ENCODE assay signal across 10 mouse cellular contexts in the genomic region with DNA sequence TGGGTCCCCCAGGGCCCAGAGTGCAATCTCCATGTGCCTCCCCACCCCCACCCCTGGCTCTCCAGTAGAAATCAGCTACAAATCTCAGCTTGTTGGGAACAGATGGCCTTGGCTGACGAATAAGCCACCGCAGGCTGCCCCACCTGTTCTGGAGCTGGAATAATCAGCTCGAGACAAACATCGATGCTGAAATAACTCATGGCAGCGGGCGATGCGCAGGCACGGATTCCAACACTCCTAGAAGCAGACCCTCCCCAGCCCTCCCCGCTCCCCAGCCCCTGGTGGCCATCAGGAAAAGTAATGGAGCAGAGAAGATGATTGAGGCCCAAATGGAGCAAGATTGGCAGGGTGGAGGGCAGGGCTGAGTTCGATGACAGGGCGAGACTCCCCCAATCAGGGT. TPM values are rescaled to one million over a fixed set of nuclear protein-coding genes. Genes with fewer than 3 reads are reported as not detected.
DNase-seq lines count a peak whose midpoint lies in the region; ATAC-seq and TF ChIP-seq lines count a peak whose summit lies in the region.
"Had no signal": no experiment of that assay in that cellular context is flagged by ENCODE, and none has a peak within 500 bp of the region (broad histone marks: within the 10 kb centered on the region; RNA-seq: fewer than 3 reads in every experiment).

No protein-coding gene starts in this region.

- no peak overlapping the region for H3K4me3 ChIP-seq in kidney, postnatal 0 days (replicated peaks; ENCODE audit: low read depth, low read length)
- no peak overlapping the region for H3K4me3 ChIP-seq in kidney, embryonic 14.5 days (ENCODE audit: low read length)
- no peak overlapping the region for H3K4me3 ChIP-seq in cortical plate, adult 2 months (ENCODE audit: insufficient read depth, low read length)
- H3K4me3 ChIP-seq in intestine, embryonic 16.5 days (ENCODE audit: low read length) = no peak overlapping the region
- H3K4me3 ChIP-seq in neural tube, embryonic 12.5 days = no peak overlapping the region

- no peaks in the 10 kb centered on the region for H3K9me3 ChIP-seq in kidney, postnatal 0 days (replicated peaks; ENCODE audit: low read length)
- no peaks in the 10 kb centered on the region for H3K9me3 ChIP-seq in kidney, embryonic 14.5 days (ENCODE audit: control insufficient read depth, low read length)
- H3K9me3 ChIP-seq in intestine, embryonic 16.5 days (ENCODE audit: control insufficient read depth, low read length) = no peaks in the 10 kb centered on the region
- no peaks in the 10 kb centered on the region for H3K9me3 ChIP-seq in neural tube, embryonic 12.5 days

- H3K27ac ChIP-seq in kidney, postnatal 0 days = no peak overlapping the region
- H3K27ac ChIP-seq in kidney, embryonic 14.5 days (ENCODE audit: low read depth, low read length) = no peak overlapping the region
- H3K27ac ChIP-seq in cortical plate, adult 2 months (ENCODE audit: insufficient read depth, low read length) = peak overlapping the region; percentile 66; the same call in 1 of the 2 replicates
- H3K27ac ChIP-seq in intestine, embryonic 16.5 days (ENCODE audit: low read length) = no peak overlapping the region
- H3K27ac ChIP-seq in neural tube, embryonic 12.5 days = peak overlapping the region; percentile 28; the same call in 1 of the 2 replicates

- TF ChIP-seq POLR2A in cortical plate, adult 2 months (IDR thresholded peaks at IDR 0.05; ENCODE audit: extremely low read depth, insufficient read depth, low read length) = no peak

- H3K4me1 ChIP-seq in kidney, postnatal 0 days (replicated peaks; ENCODE audit: insufficient read depth, low read length) = peaks cover 14% of the 10 kb centered on the region; the same call in 1 of the 2 replicates
- peaks cover 7% of the 10 kb centered on the region for H3K4me1 ChIP-seq in kidney, embryonic 14.5 days (ENCODE audit: control insufficient read depth, insufficient read depth, low read length)
- peaks cover 26% of the 10 kb centered on the region for H3K4me1 ChIP-seq in cortical plate, adult 2 months (ENCODE audit: control insufficient read depth, insufficient read depth, low read length)
- peaks cover 18% of the 10 kb centered on the region for H3K4me1 ChIP-seq in intestine, embryonic 16.5 days (ENCODE audit: control insufficient read depth, insufficient read depth, low read length)
- H3K4me1 ChIP-seq in neural tube, embryonic 12.5 days = peaks cover 54% of the 10 kb centered on the region

- WGBS in kidney, postnatal 0 days = 2% methylated on average over 11 of the region's 11 CpGs
- WGBS in kidney, embryonic 14.5 days = 1% methylated on average over 11 of the region's 11 CpGs
- 7% methylated on average over 11 of the region's 11 CpGs for WGBS in intestine, embryonic 16.5 days
- 2% methylated on average over 11 of the region's 11 CpGs for WGBS in neural tube, embryonic 12.5 days

- H3K36me3 ChIP-seq in kidney, postnatal 0 days (ENCODE audit: insufficient read depth, low read length) = no peaks in the 10 kb centered on the region
- no peaks in the 10 kb centered on the region for H3K36me3 ChIP-seq in kidney, embryonic 14.5 days (ENCODE audit: control insufficient read depth, insufficient read depth, low read length)
- no peaks in the 10 kb centered on the region for H3K36me3 ChIP-seq in intestine, embryonic 16.5 days (ENCODE audit: control insufficient read depth, insufficient read depth, low read length)
- no peaks in the 10 kb centered on the region for H3K36me3 ChIP-seq in neural tube, embryonic 12.5 days

- 0 out of 2 replicates have a peak, but pooled peaks have one; percentile 9 for TF ChIP-seq CTCF in kidney, postnatal 0 days (IDR thresholded peaks at IDR 0.05; ENCODE audit: low read depth)
- TF ChIP-seq CTCF in cortical plate, adult 2 months (IDR thresholded peaks at IDR 0.05; ENCODE audit: extremely low read depth, insufficient read depth, low read length) = no peak

- no peak for DNase-seq in kidney, postnatal 0 days (ENCODE audit: low spot score)
- no peak for DNase-seq in kidney, adult 11 months
- DNase-seq in urinary bladder, postnatal 14 days (ENCODE audit: low spot score) = no peak

- no peak overlapping the region for H3K9ac ChIP-seq in kidney, postnatal 0 days (ENCODE audit: low read depth, low read length)
- no peak overlapping the region; the same call in 1 of the 2 replicates for H3K9ac ChIP-seq in kidney, embryonic 14.5 days (ENCODE audit: low read depth, low read length)
- 0 out of 2 replicates have a peak overlapping the region, but pooled peaks have one; percentile 22 for H3K9ac ChIP-seq in intestine, embryonic 16.5 days (ENCODE audit: low read depth, low read length)
- no peak overlapping the region for H3K9ac ChIP-seq in neural tube, embryonic 12.5 days

- H3K4me2 ChIP-seq in kidney, postnatal 0 days (ENCODE audit: low read length) = peak overlapping the region; percentile 30; the same call in 1 of the 2 replicates
- H3K4me2 ChIP-seq in kidney, embryonic 14.5 days (replicated peaks; ENCODE audit: low read depth, low read length) = no peak overlapping the region
- H3K4me2 ChIP-seq in intestine, embryonic 16.5 days (ENCODE audit: low read depth, low read length) = no peak overlapping the region
- H3K4me2 ChIP-seq in neural tube, embryonic 12.5 days (replicated peaks) = peak overlapping the region; percentile 30

- H3K27me3 ChIP-seq in kidney, postnatal 0 days (ENCODE audit: insufficient read depth, low read length) = no peaks in the 10 kb centered on the region
- H3K27me3 ChIP-seq in kidney, embryonic 14.5 days (ENCODE audit: control insufficient read depth, insufficient read depth, low read length) = peaks cover 8% of the 10 kb centered on the region; the same call in 1 of the 2 replicates
- no peaks in the 10 kb centered on the region for H3K27me3 ChIP-seq in intestine, embryonic 16.5 days (replicated peaks; ENCODE audit: control insufficient read depth, insufficient read depth, low read length)
- peaks cover 41% of the 10 kb centered on the region for H3K27me3 ChIP-seq in neural tube, embryonic 12.5 days (replicated peaks)
- H3K27me3 ChIP-seq: Patski had no signal

- no peak for ATAC-seq in kidney, postnatal 0 days (replicated peaks; ENCODE audit: low FRiP score, low read depth)
- ATAC-seq in kidney, embryonic 14.5 days (ENCODE audit: low FRiP score, low TSS enrichment) = no peak
- no peak for ATAC-seq in intestine, embryonic 16.5 days
- 0 out of 2 replicates have a peak, but pooled peaks have one; percentile 14 for ATAC-seq in neural tube, embryonic 12.5 days (ENCODE audit: low FRiP score, low read depth)
- no peak for ATAC-seq in activated CD4-positive, CD25-positive, alpha-beta regulatory T cell, adult 4 months
- ATAC-seq: Patski had no signal

RNA-seq across cellular contexts. Expression of a gene that starts 21.7 kb away (rescaled TPM):
- 20.9 and 24.3 TPM in 2 replicates for polyA plus RNA-seq in kidney, postnatal 0 days (2015; fragmentation: Nextera tagmentation; extraction: Ambion mirVana)
- 3.2 and 6.2 TPM in 2 replicates for polyA plus RNA-seq in kidney, embryonic 14.5 days (2014; fragmentation: Nextera tagmentation; extraction: Ambion mirVana)
- polyA plus RNA-seq in cortical plate, adult 2 months (2012; rRNA removed) = 3.2 and 3.8 TPM in 2 replicates
- 55.9 and 65.6 TPM in 2 replicates for polyA plus RNA-seq in intestine, embryonic 16.5 days (2015; fragmentation: Nextera tagmentation; extraction: Ambion mirVana)
- polyA plus RNA-seq in neural tube, embryonic 12.5 days (2016; fragmentation: Nextera tagmentation; extraction: Ambion mirVana) = 2.7 and 4.7 TPM in 2 replicates
- 1 to 10 TPM in 1 of 2 experiments, under 1 TPM in 1; 0.52 to 1.6 TPM for polyA plus RNA-seq in activated CD4-positive, CD25-positive, alpha-beta regulatory T cell, adult 4 months (2017; shearing (Covaris generic))

RNA-seq across cellular contexts. Expression of a gene that starts 58.4 kb away (rescaled TPM):
- polyA plus RNA-seq in kidney, postnatal 0 days (2015; fragmentation: Nextera tagmentation; extraction: Ambion mirVana) = 0.17 TPM in 1 of 2 replicates, not detected in the other
- polyA plus RNA-seq in kidney, embryonic 14.5 days (2014; fragmentation: Nextera tagmentation; extraction: Ambion mirVana) = not detected in 2 replicates
- 97.4 and 109 TPM in 2 replicates for polyA plus RNA-seq in cortical plate, adult 2 months (2012; rRNA removed)
- 0.48 and 0.56 TPM in 2 replicates for polyA plus RNA-seq in intestine, embryonic 16.5 days (2015; fragmentation: Nextera tagmentation; extraction: Ambion mirVana)
- 48.5 and 51.4 TPM in 2 replicates for polyA plus RNA-seq in neural tube, embryonic 12.5 days (2016; fragmentation: Nextera tagmentation; extraction: Ambion mirVana)
- polyA plus RNA-seq in activated CD4-positive, CD25-positive, alpha-beta regulatory T cell, adult 4 months (2017; shearing (Covaris generic)) = under 1 TPM in 1 of 2 experiments, not detected in 1; 0.20 TPM
- polyA plus RNA-seq: Patski; spleen, adult 2 months had no signal

Comparison
In these comparisons a context has a peak if more than half of its experiments do, and no peak if none do; other contexts are left out.
1. H3K4me2 ChIP-seq: peak in kidney, postnatal 0 days (single experiment) and neural tube, embryonic 12.5 days (single experiment); none in kidney, embryonic 14.5 days (single experiment) and intestine, embryonic 16.5 days (single experiment).
2. H3K27ac ChIP-seq: peak in cortical plate, adult 2 months (single experiment) and neural tube, embryonic 12.5 days (single experiment); none in kidney, postnatal 0 days (single experiment), kidney, embryonic 14.5 days (single experiment) and intestine, embryonic 16.5 days (single experiment).
3. RNA of a gene that starts 58.4 kb away (polyA plus RNA-seq): 97.4 to 109 TPM in cortical plate, adult 2 months and 48.5 to 51.4 TPM in neural tube, embryonic 12.5 days; 0.48 to 0.56 TPM in intestine, embryonic 16.5 days, 0.20 TPM in activated CD4-positive, CD25-positive, alpha-beta regulatory T cell, adult 4 months, 0.17 TPM in kidney, postnatal 0 days and not detected in kidney, embryonic 14.5 days; every median in the first group is over 10 times any median in the second.